Mouse (Mus musculus): ENCODE data around the gene Erp29. TPM values are rescaled to one million over a fixed set of nuclear protein-coding genes. Genes with fewer than 3 reads are reported as not detected.

Erp29 gene
- total RNA-seq, 1 experiment, result 339 TPM

DNA sequence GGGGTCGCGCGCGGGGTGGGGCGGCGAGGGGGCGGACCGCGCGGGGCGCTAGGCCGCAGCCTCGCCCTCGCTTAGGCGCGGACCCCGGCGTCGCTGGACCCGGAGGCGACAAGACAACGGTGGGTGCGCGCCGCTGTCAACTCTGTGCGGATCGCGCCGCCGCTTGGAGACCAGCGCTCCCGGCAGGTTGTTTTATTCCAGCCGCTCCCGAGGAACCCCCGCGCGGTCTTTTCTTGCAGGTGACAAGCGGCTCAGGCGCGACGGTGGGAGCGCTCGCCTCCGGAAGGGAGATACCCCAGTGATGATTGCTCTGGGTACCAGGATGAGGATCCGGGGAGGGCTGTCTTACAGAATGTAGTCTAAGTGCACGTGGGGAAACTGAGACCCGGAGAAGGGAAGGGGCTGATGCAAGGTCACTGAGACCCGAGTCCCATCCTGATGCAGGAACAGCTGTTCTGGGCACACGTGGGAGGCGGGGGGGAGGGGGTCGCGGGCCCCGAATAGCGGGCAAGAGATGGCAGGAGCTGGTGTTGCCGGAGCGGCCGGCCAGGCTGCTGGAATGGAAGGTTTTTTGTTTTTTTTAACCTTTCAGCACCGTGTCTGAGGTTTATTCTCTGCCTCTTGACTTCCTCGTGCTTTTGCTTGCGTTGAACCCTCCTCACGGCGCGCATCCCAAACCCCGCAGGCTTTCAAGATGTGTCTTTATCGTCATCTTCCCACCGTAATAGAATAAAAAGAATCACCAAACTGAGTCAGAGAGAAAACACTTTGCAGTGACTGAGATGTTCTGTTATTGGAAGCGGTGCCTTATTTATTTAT lies 54.0 kb downstream of the Erp29 start:
- H3K4me1 ChIP-seq (ENCODE audit: control insufficient read depth in 2 of 2, insufficient read depth in 2 of 2, low read length in 2 of 2, poor library complexity in 1 of 2), result peaks cover 2 to 17% of the 10 kb centered on the region in 2 experiments; a peak in 2 of 4 replicates
- H3K4me3 ChIP-seq (ENCODE audit: insufficient read depth in 1 of 2, low read depth in 1 of 2, low read length in 2 of 2, poor library complexity in 1 of 2, severe bottlenecking in 1 of 2), result peak overlapping the region; percentile 93 to 98
- H3K36me3 ChIP-seq (ENCODE audit: control insufficient read depth, insufficient read depth, low read length, poor library complexity, severe bottlenecking), result peaks cover 11% of the 10 kb centered on the region; the same call in 1 of the 2 replicates
- peak overlapping the region; percentile 99 for H3K9ac ChIP-seq (ENCODE audit: insufficient read depth, low read depth, low read length, poor library complexity, severe bottlenecking)
- DNase-seq (ENCODE audit: low read depth, low spot score), result peak; percentile 25
- peak overlapping the region; percentile 75 for H3K27ac ChIP-seq (ENCODE audit: insufficient read depth, low read depth, low read length, poor library complexity, severe bottlenecking)
- no peaks in the 10 kb centered on the region for H3K9me3 ChIP-seq (ENCODE audit: control insufficient read depth, insufficient read depth, low read depth, low read length)
- in situ Hi-C loops (cut with MboI; ENCODE audit: low sequenced_read_pairs in 2 of 2, unreplicated experiment in 2 of 2), result no loop called here
- TF ChIP-seq MAFK (IDR thresholded peaks at IDR 0.05; ENCODE audit: insufficient read depth, low read depth, low read length) (no peak), CHD2 (IDR thresholded peaks at IDR 0.05; ENCODE audit: low read depth, low read length) (no peak), HCFC1 (IDR thresholded peaks at IDR 0.05; ENCODE audit: borderline replicate concordance, insufficient read depth, low read length) (no peak), ZNF384 (IDR thresholded peaks at IDR 0.05; ENCODE audit: low read depth, low read length) (no peak)

DNA sequence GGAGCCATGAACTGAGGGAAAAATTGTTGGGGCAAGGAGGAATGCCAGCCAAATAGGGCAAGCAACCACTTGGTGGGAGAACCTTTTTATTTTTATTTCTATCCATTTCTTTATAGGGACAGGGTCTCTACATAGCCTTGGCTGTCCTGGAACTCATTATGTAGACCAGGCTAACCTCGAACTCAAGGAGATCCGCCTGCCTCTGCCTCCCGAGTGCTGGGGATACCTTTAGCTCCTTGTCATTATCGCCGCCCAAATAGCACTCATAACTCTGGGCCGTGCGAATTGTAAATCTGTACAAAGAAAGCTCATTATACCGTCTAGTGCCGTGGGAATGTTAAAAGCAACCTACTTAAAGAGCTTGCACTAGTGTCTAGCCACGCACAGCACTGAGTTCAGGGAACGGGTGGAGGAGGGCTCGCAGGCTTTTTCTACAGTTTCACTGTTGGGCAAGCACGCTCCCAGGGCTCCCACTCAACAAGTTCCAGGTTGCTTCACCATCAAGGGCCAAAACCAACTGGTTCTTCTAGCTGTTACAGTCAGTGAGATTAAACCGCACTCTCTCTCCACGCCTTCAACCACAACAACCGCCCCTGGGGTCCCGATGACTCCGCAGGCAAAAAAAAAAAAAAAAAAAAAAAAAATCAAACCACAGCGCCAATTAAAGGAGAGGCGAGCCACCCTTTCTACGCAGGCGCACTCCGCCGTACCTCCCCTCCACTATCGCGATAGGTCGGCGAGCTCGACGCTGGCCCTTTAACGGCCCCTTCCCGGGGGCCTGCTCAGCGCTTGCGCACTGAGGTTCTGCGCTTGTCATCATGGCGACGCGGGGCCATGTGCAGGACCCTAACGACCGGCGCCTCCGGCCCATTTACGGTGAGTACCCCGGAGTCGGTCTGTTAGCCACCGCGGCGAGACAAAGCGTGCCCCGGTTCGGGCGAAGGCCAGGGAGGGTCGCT lies 54.8 kb downstream of the Erp29 start, which contains the start of gene Naa25:
TSS of gene Naa25 (plus strand) at position 750 of the 959 bp plus-strand sequence.
- Histone ChIP-seq H3K4me3 (ENCODE audit: insufficient read depth in 1 of 2, low read depth in 1 of 2, low read length in 2 of 2, poor library complexity in 1 of 2, severe bottlenecking in 1 of 2) (peak within 1 kb of the TSS; percentile 93 to 98), H3K27ac (ENCODE audit: insufficient read depth, low read depth, low read length, poor library complexity, severe bottlenecking) (peak within 1 kb of the TSS; percentile 76), H3K36me3 (ENCODE audit: control insufficient read depth, insufficient read depth, low read length, poor library complexity, severe bottlenecking) (peaks cover 11% of the 10 kb centered on the region; the same call in 1 of the 2 replicates), H3K9ac (ENCODE audit: insufficient read depth, low read depth, low read length, poor library complexity, severe bottlenecking) (peak within 1 kb of the TSS; percentile 99), H3K9me3 (ENCODE audit: control insufficient read depth, insufficient read depth, low read depth, low read length) (no peaks in the 10 kb centered on the region), H3K4me1 (ENCODE audit: control insufficient read depth in 2 of 2, insufficient read depth in 2 of 2, low read length in 2 of 2, poor library complexity in 1 of 2) (peaks cover 2 to 16% of the 10 kb centered on the region in 2 experiments; a peak in 2 of 4 replicates)
- in situ Hi-C loops (cut with MboI; ENCODE audit: low sequenced_read_pairs in 2 of 2, unreplicated experiment in 2 of 2), result no loop called here
- TF ChIP-seq MAFK (IDR thresholded peaks at IDR 0.05; ENCODE audit: insufficient read depth, low read depth, low read length), result no peak
- peak; percentile 97 for TF ChIP-seq CHD2 (IDR thresholded peaks at IDR 0.05; ENCODE audit: low read depth, low read length)
- 0 out of 2 replicates have a peak, but pooled peaks have one; percentile 58 for TF ChIP-seq HCFC1 (IDR thresholded peaks at IDR 0.05; ENCODE audit: borderline replicate concordance, insufficient read depth, low read length)
- no peak for TF ChIP-seq ZC3H11A (IDR thresholded peaks at IDR 0.05; ENCODE audit: borderline replicate concordance, low read depth, low read length)
- peak; percentile 98 for TF ChIP-seq ZNF384 (IDR thresholded peaks at IDR 0.05; ENCODE audit: low read depth, low read length)
- DNase-seq (ENCODE audit: low read depth, low spot score), result peak; percentile 94

DNA sequence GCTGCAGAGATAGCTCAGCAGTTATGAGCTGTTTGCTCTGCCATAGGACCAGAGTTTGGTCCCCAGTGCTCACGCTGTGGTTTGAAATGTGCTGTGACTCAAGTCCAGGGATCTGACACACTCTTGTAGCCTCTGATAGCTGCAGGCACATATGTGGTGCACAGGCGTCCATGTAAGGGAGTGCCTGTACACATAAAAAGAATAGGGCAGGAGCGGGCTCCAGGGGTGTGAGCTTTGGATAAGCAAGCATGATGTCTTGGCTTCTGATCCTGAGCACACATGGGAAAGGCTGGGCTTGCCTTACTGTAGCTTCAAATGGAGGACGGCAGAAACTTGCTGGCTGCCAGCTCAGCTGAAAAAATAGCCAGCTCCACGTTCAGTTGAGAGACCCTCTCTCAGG lies 56.7 kb downstream of the Erp29 start:
- H3K4me3 ChIP-seq (ENCODE audit: insufficient read depth in 1 of 2, low read depth in 1 of 2, low read length in 2 of 2, poor library complexity in 1 of 2, severe bottlenecking in 1 of 2), result no peak overlapping the region
- in situ Hi-C loops (cut with MboI; ENCODE audit: low sequenced_read_pairs in 2 of 2, unreplicated experiment in 2 of 2), result no loop called here

DNA sequence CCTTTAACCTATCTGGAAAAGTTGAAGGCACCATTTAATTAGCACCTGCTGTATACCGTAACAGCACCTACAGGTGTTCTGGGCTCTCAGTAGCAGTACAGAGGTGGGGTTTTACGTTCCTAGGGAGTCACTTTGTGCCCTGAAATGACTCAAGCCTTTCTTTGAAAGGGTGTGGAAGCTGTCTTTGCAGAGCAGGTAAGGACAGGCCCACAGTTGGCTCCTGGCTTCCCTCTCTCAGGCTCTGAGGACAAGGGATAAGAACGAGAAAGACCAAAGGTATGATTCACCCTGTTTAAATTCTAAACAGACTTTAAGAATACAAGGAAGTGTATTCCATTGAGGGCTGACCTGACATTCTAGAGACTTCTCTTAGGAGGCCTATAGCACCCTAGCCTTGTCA lies 58.9 kb downstream of the Erp29 start:
- no peak for TF ChIP-seq ZC3H11A (IDR thresholded peaks at IDR 0.05; ENCODE audit: borderline replicate concordance, low read depth, low read length)
- no peak for TF ChIP-seq ZNF384 (IDR thresholded peaks at IDR 0.05; ENCODE audit: low read depth, low read length)
- TF ChIP-seq HCFC1 (IDR thresholded peaks at IDR 0.05; ENCODE audit: borderline replicate concordance, insufficient read depth, low read length), result no peak
- no peak for TF ChIP-seq CHD2 (IDR thresholded peaks at IDR 0.05; ENCODE audit: low read depth, low read length)
- no peak for TF ChIP-seq MAFK (IDR thresholded peaks at IDR 0.05; ENCODE audit: insufficient read depth, low read depth, low read length)
- in situ Hi-C loops (cut with MboI; ENCODE audit: low sequenced_read_pairs in 2 of 2, unreplicated experiment in 2 of 2), result no loop called here
- H3K36me3 ChIP-seq (ENCODE audit: control insufficient read depth, insufficient read depth, low read length, poor library complexity, severe bottlenecking), result no peaks in the 10 kb centered on the region
- no peak overlapping the region for H3K4me3 ChIP-seq (ENCODE audit: insufficient read depth in 1 of 2, low read depth in 1 of 2, low read length in 2 of 2, poor library complexity in 1 of 2, severe bottlenecking in 1 of 2)
- no peaks in the 10 kb centered on the region for H3K9me3 ChIP-seq (ENCODE audit: control insufficient read depth, insufficient read depth, low read depth, low read length)
- peaks cover 0 to 2% of the 10 kb centered on the region in 2 experiments; a peak in 1 of 4 replicates for H3K4me1 ChIP-seq (ENCODE audit: control insufficient read depth in 2 of 2, insufficient read depth in 2 of 2, low read length in 2 of 2, poor library complexity in 1 of 2)
- no peak overlapping the region for H3K27ac ChIP-seq (ENCODE audit: insufficient read depth, low read depth, low read length, poor library complexity, severe bottlenecking)
- DNase-seq (ENCODE audit: low read depth, low spot score), result no peak
- H3K9ac ChIP-seq (ENCODE audit: insufficient read depth, low read depth, low read length, poor library complexity, severe bottlenecking), result 0 out of 2 replicates have a peak overlapping the region, but pooled peaks have one; percentile 28

More for the DNA sequence above, 56.7 kb downstream of the Erp29 start:
- no peak for DNase-seq (ENCODE audit: low read depth, low spot score)
- Histone ChIP-seq H3K27ac (ENCODE audit: insufficient read depth, low read depth, low read length, poor library complexity, severe bottlenecking) (no peak overlapping the region), H3K9ac (ENCODE audit: insufficient read depth, low read depth, low read length, poor library complexity, severe bottlenecking) (no peak overlapping the region), H3K9me3 (ENCODE audit: control insufficient read depth, insufficient read depth, low read depth, low read length) (no peaks in the 10 kb centered on the region), H3K36me3 (ENCODE audit: control insufficient read depth, insufficient read depth, low read length, poor library complexity, severe bottlenecking) (peaks cover 3% of the 10 kb centered on the region; the same call in 1 of the 2 replicates), H3K4me1 (ENCODE audit: control insufficient read depth in 2 of 2, insufficient read depth in 2 of 2, low read length in 2 of 2, poor library complexity in 1 of 2) (peaks cover 2 to 11% of the 10 kb centered on the region in 2 experiments; a peak in 2 of 4 replicates)
- TF ChIP-seq HCFC1 (IDR thresholded peaks at IDR 0.05; ENCODE audit: borderline replicate concordance, insufficient read depth, low read length), result no peak
- no peak for TF ChIP-seq ZNF384 (IDR thresholded peaks at IDR 0.05; ENCODE audit: low read depth, low read length)
- no peak for TF ChIP-seq CHD2 (IDR thresholded peaks at IDR 0.05; ENCODE audit: low read depth, low read length)
